Mouse (Mus musculus): ENCODE measurements at regions not wholly inside any gene's neighbourhood (a gene's known extent, or its start where the extent isn't known, plus 50 kb on each side); places are given as distances from the start of the nearest gene placed in this dataset.

DNA sequence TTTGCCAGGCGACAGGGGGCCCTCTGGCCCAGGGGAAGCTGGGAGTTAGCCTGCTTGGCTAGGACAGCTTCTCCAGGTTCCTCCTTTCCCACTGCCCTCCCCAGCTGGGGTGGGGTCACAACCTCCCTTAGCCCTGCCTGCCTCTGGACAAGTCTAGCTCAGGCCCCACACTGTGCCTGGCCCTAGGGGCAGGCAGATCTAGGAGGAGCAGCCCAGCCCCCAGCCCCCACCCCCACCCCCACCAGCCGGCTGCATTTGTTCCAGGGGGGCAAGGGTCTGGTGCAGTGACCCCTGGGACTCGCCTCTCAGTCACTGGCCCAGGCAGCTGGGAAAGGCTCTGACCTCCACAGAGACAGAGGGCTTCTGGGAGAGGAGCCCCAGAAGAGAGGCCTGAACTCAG lies 381.9 kb downstream of the Sox9 start:
- no peak for TF ChIP-seq POLR2A (IDR thresholded peaks at IDR 0.05; ENCODE audit: borderline replicate concordance, extremely low read depth, low read depth, low read length)
- TF ChIP-seq CTCF (IDR thresholded peaks at IDR 0.05; ENCODE audit: insufficient read depth, low read length): no peak
